8 mouse cellular contexts compared by ENCODE assay signal in the genomic region with DNA sequence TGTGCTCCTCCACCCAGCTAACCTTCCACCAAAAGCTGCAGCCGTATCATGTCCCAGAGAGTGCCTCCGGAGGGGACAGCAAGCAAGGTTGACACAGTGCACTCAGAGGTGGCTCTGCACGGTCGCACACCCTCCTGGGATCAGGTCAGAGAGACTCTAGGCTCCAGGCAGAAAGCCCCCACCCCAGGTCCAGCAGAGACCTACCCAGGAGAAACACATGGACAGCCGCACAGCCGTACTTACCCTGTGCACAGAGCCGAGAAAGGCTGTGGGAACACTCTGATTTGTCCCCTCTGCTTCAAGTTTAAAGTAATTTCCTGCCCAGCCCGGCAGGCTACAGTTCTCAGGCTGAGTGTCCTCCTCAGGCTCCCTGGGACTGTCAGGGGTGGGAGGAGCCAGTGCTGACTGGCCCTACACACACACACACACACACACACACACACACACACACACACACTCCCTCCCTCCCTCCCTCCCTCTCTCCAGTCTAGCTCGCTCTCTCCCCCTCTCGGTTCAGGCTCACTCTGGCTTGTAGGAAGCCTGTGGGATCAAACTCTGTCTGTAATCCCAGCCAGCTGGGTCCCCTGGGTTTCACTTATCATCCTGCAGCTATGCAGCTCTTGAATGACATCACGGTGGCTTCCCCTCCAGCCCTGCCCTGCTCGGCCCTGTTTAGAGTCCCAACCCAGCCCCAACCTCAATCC.
DNase-seq lines count a peak whose midpoint lies in the region; ATAC-seq and TF ChIP-seq lines count a peak whose summit lies in the region.

No protein-coding gene starts in this region.

- ATAC-seq in liver, embryonic 13.5 days (ENCODE audit: low read depth): peak; percentile 66
- ATAC-seq in neural tube, embryonic 11.5 days (ENCODE audit: insufficient read depth, low FRiP score, low TSS enrichment): peak; percentile 61

- H3K36me3 ChIP-seq in heart, adult 2 months (ENCODE audit: control insufficient read depth, insufficient read depth, low read length): peaks cover 50% of the 10 kb centered on the region
- H3K36me3 ChIP-seq in liver, embryonic 13.5 days: no peaks in the 10 kb centered on the region
- H3K36me3 ChIP-seq in neural tube, embryonic 11.5 days (ENCODE audit: control insufficient read depth, insufficient read depth, low read length): no peaks in the 10 kb centered on the region

- peak; percentile 34 for DNase-seq in layer of hippocampus, adult 11-12 months (ENCODE audit: low spot score)
- DNase-seq in layer of hippocampus, adult 9-10 months (ENCODE audit: low spot score): no peak
- peak; percentile 78 for DNase-seq in embryo, embryonic 9.5 days (ENCODE audit: extremely low spot score)
- DNase-seq in heart, adult 2 months: peak; percentile 86 to 92
- peak; percentile 82 for DNase-seq in kidney, adult 11 months
- no peak for DNase-seq in liver, embryonic 13.5 days
- DNase-seq in neural tube, embryonic 11.5 days (ENCODE audit: low spot score): peak; percentile 73
- no peak for DNase-seq in T-cell, adult 2 months (ENCODE audit: low spot score)

- H3K9me3 ChIP-seq in liver, embryonic 13.5 days (replicated peaks): no peaks in the 10 kb centered on the region
- no peaks in the 10 kb centered on the region for H3K9me3 ChIP-seq in neural tube, embryonic 11.5 days (ENCODE audit: control insufficient read depth, low read length)

- H3K4me3 ChIP-seq in heart, adult 2 months: peak overlapping the region; percentile 50
- H3K4me3 ChIP-seq in liver, embryonic 13.5 days (replicated peaks): no peak overlapping the region
- no peak overlapping the region for H3K4me3 ChIP-seq in neural tube, embryonic 11.5 days (ENCODE audit: low read depth, low read length)

- TF ChIP-seq EP300 in heart, adult 2 months (IDR thresholded peaks at IDR 0.05; ENCODE audit: insufficient read depth, low read depth, low read length): peak; percentile 93

- H3K9ac ChIP-seq in heart, adult 2 months (ENCODE audit: low read depth, low read length): peak overlapping the region; percentile 81
- H3K9ac ChIP-seq in liver, embryonic 13.5 days: no peak overlapping the region
- peak overlapping the region; percentile 23; the same call in 1 of the 2 replicates for H3K9ac ChIP-seq in neural tube, embryonic 11.5 days (ENCODE audit: low read length)

- peaks cover 60% of the 10 kb centered on the region for H3K4me1 ChIP-seq in heart, adult 2 months (ENCODE audit: control insufficient read depth, insufficient read depth, low read length)
- peaks cover 33% of the 10 kb centered on the region for H3K4me1 ChIP-seq in liver, embryonic 13.5 days (replicated peaks)
- H3K4me1 ChIP-seq in neural tube, embryonic 11.5 days (ENCODE audit: control insufficient read depth, insufficient read depth, low read length): peaks cover 9% of the 10 kb centered on the region

- H3K27ac ChIP-seq in heart, adult 2 months: peak overlapping the region; percentile 97
- H3K27ac ChIP-seq in liver, embryonic 13.5 days: peak overlapping the region; percentile 59
- H3K27ac ChIP-seq in neural tube, embryonic 11.5 days (ENCODE audit: low read depth, low read length): no peak overlapping the region

- no peaks in the 10 kb centered on the region for H3K27me3 ChIP-seq in heart, adult 2 months (ENCODE audit: control insufficient read depth, insufficient read depth, low read length)
- no peaks in the 10 kb centered on the region for H3K27me3 ChIP-seq in liver, embryonic 13.5 days
- no peaks in the 10 kb centered on the region for H3K27me3 ChIP-seq in neural tube, embryonic 11.5 days (ENCODE audit: control insufficient read depth, insufficient read depth, low read length)

- no peaks in the 10 kb centered on the region for H3K79me2 ChIP-seq in heart, adult 2 months (replicated peaks; ENCODE audit: control insufficient read depth, insufficient read depth, low read length)

- intact Hi-C loops in heart, adult 2 months (cut with DNase I): no loop called here

- peak; percentile 82 for TF ChIP-seq POLR2A in heart, adult 2 months (IDR thresholded peaks at IDR 0.05; ENCODE audit: insufficient read depth, low read depth, low read length)

- 3% methylated on average over 11 of the region's 12 CpGs for WGBS in heart, adult 2 months
- WGBS in liver, embryonic 13.5 days (ENCODE audit: insufficient replicate concordance): 23% methylated on average over 11 of the region's 12 CpGs
- 13% methylated on average over 12 of the region's 12 CpGs for WGBS in neural tube, embryonic 11.5 days

- H3K4me2 ChIP-seq in liver, embryonic 13.5 days: 0 out of 2 replicates have a peak overlapping the region, but pooled peaks have one; percentile 12
- peak overlapping the region; percentile 12; the same call in 1 of the 2 replicates for H3K4me2 ChIP-seq in neural tube, embryonic 11.5 days (ENCODE audit: low read depth)

- TF ChIP-seq CTCF in heart, adult 2 months (IDR thresholded peaks at IDR 0.05): peak; percentile 52

Comparison
In these comparisons a context has a peak if more than half of its experiments do, and no peak if none do; other contexts are left out.
1. DNase-seq: peak in layer of hippocampus, adult 11-12 months (single experiment), embryo, embryonic 9.5 days (single experiment), heart, adult 2 months (2 of 2), kidney, adult 11 months (single experiment) and neural tube, embryonic 11.5 days (single experiment); none in layer of hippocampus, adult 9-10 months (single experiment), liver, embryonic 13.5 days (single experiment) and T-cell, adult 2 months (single experiment).